Mouse (Mus musculus) MEL (cell line): ENCODE measurements around the gene Polr2c. TPM values are rescaled to one million over a fixed set of nuclear protein-coding genes. Genes with fewer than 3 reads are reported as not detected.

ENCODE experiments used
- DNase-seq: peaks from one replicate; pipeline ENCODE4 v3.0.0; 2011; ENCODE audit warnings: low read depth, low spot score
- H3K27ac ChIP-seq: 2 replicates; pipeline ENCODE4 v1.5.1; 2012; ENCODE audit warnings: low read depth, mild to moderate bottlenecking, control low read depth, low read length, moderate library complexity; ENCODE audit not compliant: control insufficient read depth
- H3K27me3 ChIP-seq, 2 experiments: fragments of 150-350 bp in 1 of 2; sonication (generic) in 1 of 2; 2 replicates each; pipeline ENCODE4 v1.6.1; 2012; ENCODE audit warnings: low read length in 2 of 2, mild to moderate bottlenecking in 2 of 2, improper control_type of control experiment in 1 of 2, moderate library complexity in 1 of 2; ENCODE audit not compliant: insufficient read depth in 2 of 2, control insufficient read depth in 1 of 2
- H3K36me3 ChIP-seq, 2 experiments: 2 replicates each; pipeline ENCODE4 v1.6.1; 2012 to 2014; ENCODE audit warnings: low read length in 2 of 2, improper control_type of control experiment in 1 of 2, inconsistent platforms in 1 of 2, mild to moderate bottlenecking in 1 of 2; ENCODE audit not compliant: insufficient read depth in 2 of 2, control insufficient read depth in 1 of 2
- H3K4me1 ChIP-seq, 2 experiments: fragments of 150-350 bp in 1 of 2; sonication (generic) in 1 of 2; 2 replicates each; pipeline ENCODE4 v1.6.1; 2012; ENCODE audit warnings: low read length in 2 of 2, improper control_type of control experiment in 1 of 2, mild to moderate bottlenecking in 1 of 2; ENCODE audit not compliant: insufficient read depth in 2 of 2, control insufficient read depth in 1 of 2
- H3K4me3 ChIP-seq, 2 experiments: fragments of 150-350 bp in 1 of 2; sonication (generic) in 1 of 2; 2 replicates each; pipeline ENCODE4 v1.5.1; 2012; ENCODE audit warnings: low read depth in 2 of 2, low read length in 2 of 2, mild to moderate bottlenecking in 2 of 2, moderate library complexity in 2 of 2, control low read depth in 1 of 2, improper control_type of control experiment in 1 of 2; ENCODE audit not compliant: control insufficient read depth in 1 of 2, insufficient read depth in 1 of 2
- H3K79me2 ChIP-seq: 2 replicates; pipeline ENCODE4 v1.6.1; 2012; ENCODE audit warnings: mild to moderate bottlenecking, low read length, moderate library complexity; ENCODE audit not compliant: control insufficient read depth, poor library complexity, insufficient read depth
- H3K9ac ChIP-seq: 2 replicates; pipeline ENCODE4 v1.6.1; 2012; ENCODE audit warnings: low read depth, mild to moderate bottlenecking, control low read depth, low read length, moderate library complexity; ENCODE audit not compliant: control insufficient read depth, poor library complexity, severe bottlenecking
- H3K9me3 ChIP-seq: fragments of 150-350 bp; sonication (generic); replicated peaks from 2 replicates; pipeline ENCODE4 v1.6.1; 2012; ENCODE audit warnings: mild to moderate bottlenecking, low read length, improper control_type of control experiment, moderate library complexity; ENCODE audit not compliant: insufficient read depth
- CHD1 ChIP-seq: IDR thresholded peaks from 2 replicates; pipeline ENCODE4 v1.6.1; 2012; ENCODE audit warnings: low read depth, mild to moderate bottlenecking, inconsistent platforms, low read length, improper control_type of control experiment
- ELF1 ChIP-seq: IDR thresholded peaks from 2 replicates; pipeline ENCODE4 v1.6.1; 2014; ENCODE audit warnings: low read depth, mild to moderate bottlenecking, inconsistent platforms, low read length, improper control_type of control experiment, moderate library complexity
- MAZ ChIP-seq: IDR thresholded peaks from 2 replicates; pipeline ENCODE4 v1.6.1; 2012; ENCODE audit warnings: low read depth, mild to moderate bottlenecking, inconsistent platforms, low read length, improper control_type of control experiment
- MEF2A ChIP-seq: IDR thresholded peaks from 2 replicates; pipeline ENCODE4 v1.6.1; 2014; ENCODE audit warnings: low read depth, mild to moderate bottlenecking, inconsistent platforms, low read length, improper control_type of control experiment; ENCODE audit not compliant: poor library complexity, insufficient replicate concordance, severe bottlenecking; ENCODE audit errors: extremely low read depth
- MXI1 ChIP-seq: IDR thresholded peaks from 2 replicates; pipeline ENCODE4 v1.6.1; 2011; ENCODE audit warnings: mild to moderate bottlenecking, low read depth, low read length, improper control_type of control experiment
- NELFE ChIP-seq: IDR thresholded peaks from 2 replicates; pipeline ENCODE4 v1.6.1; 2011; ENCODE audit warnings: low read depth, low read length, improper control_type of control experiment
- NRF1 ChIP-seq: IDR thresholded peaks from 2 replicates; pipeline ENCODE4 v1.6.1; 2014; ENCODE audit warnings: low read depth, mild to moderate bottlenecking, inconsistent platforms, low read length, improper control_type of control experiment, moderate library complexity; ENCODE audit not compliant: poor library complexity, insufficient read depth, severe bottlenecking
- POLR2AphosphoS2 ChIP-seq: IDR thresholded peaks from 2 replicates; pipeline ENCODE4 v1.6.1; 2011; ENCODE audit warnings: low read length, improper control_type of control experiment
- RAD21 ChIP-seq: IDR thresholded peaks from 2 replicates; pipeline ENCODE4 v1.6.1; 2011; ENCODE audit warnings: mild to moderate bottlenecking, low read depth, low read length, improper control_type of control experiment
- RCOR1 ChIP-seq: IDR thresholded peaks from 2 replicates; pipeline ENCODE4 v1.6.1; 2012; ENCODE audit warnings: low read depth, mild to moderate bottlenecking, inconsistent platforms, low read length, improper control_type of control experiment
- UBTF ChIP-seq: IDR thresholded peaks from 2 replicates; pipeline ENCODE4 v1.6.1; 2012; ENCODE audit warnings: low read depth, mild to moderate bottlenecking, inconsistent platforms, low read length, improper control_type of control experiment, moderate library complexity, borderline replicate concordance; ENCODE audit not compliant: insufficient read depth
- USF1 ChIP-seq: IDR thresholded peaks from 2 replicates; pipeline ENCODE4 v1.6.1; 2014; ENCODE audit warnings: low read depth, mild to moderate bottlenecking, inconsistent platforms, low read length, improper control_type of control experiment, moderate library complexity
- USF2 ChIP-seq, 2 experiments: IDR thresholded peaks; 2 replicates each; pipeline ENCODE4 v1.6.1; 2011 to 2012; ENCODE audit warnings: improper control_type of control experiment in 2 of 2, low read length in 2 of 2, borderline replicate concordance in 1 of 2, inconsistent platforms in 1 of 2, low read depth in 1 of 2, mild to moderate bottlenecking in 1 of 2; ENCODE audit not compliant: insufficient read depth in 1 of 2
- ZMIZ1 ChIP-seq: IDR thresholded peaks from 2 replicates; pipeline ENCODE4 v1.6.1; 2012; ENCODE audit warnings: low read depth, mild to moderate bottlenecking, inconsistent platforms, low read length, improper control_type of control experiment, moderate library complexity
- polyA plus RNA-seq, 2 experiments: library from polyadenylated mRNA; stranded (reverse) in 1 of 2; unstranded in 1 of 2; fragments of >175 nt in 1 of 2; fragments of >200 nt in 1 of 2; gene quantifications; 2 replicates each; pipeline versions ENCODE4 v1.2.1 to v1.2.4; 2012; ENCODE audit warnings: low replicate concordance in 2 of 2, low read depth in 1 of 2; ENCODE audit not compliant: insufficient read length in 2 of 2, insufficient read depth in 1 of 2, missing spikeins in 1 of 2
- total RNA-seq: library from RNA; depleted of rRNA; stranded (reverse); fragments of 300-350 nt; gene quantifications from 2 replicates; pipeline ENCODE4 v1.2.3, GENCODE M21; 2012

The Polr2c gene
- total and polyA plus RNA-seq, 3 experiments, result 92.5 to 181 (median 151) TPM

- no peaks in the 10 kb centered on the region for H3K36me3 ChIP-seq
- no peak for DNase-seq
- peak overlapping the region; percentile 41 for H3K9ac ChIP-seq
- TF ChIP-seq UBTF (no peak), USF1 (no peak), MEF2A (no peak), ZMIZ1 (no peak), ELF1 (no peak), NELFE (no peak)
- H3K27ac ChIP-seq, result no peak overlapping the region
- H3K27me3 ChIP-seq, result no peaks in the 10 kb centered on the region
- no peaks in the 10 kb centered on the region for H3K9me3 ChIP-seq
- peaks cover 0 to 8% of the 10 kb centered on the region in 2 experiments; a peak in 2 of 4 replicates for H3K4me1 ChIP-seq
- H3K79me2 ChIP-seq, result no peaks in the 10 kb centered on the region
- H3K4me3 ChIP-seq, result peak overlapping the region; percentile 38 to 46; a peak in 3 of 4 replicates
These were observed 13.3 kb downstream of the Polr2c start for GRCm38 (mm10) chr8:94870474-94871107.

GRCm38 (mm10) chr8:94871108-94871894 lies 14.1 kb downstream of the Polr2c start:
- Histone ChIP-seq H3K79me2 (no peaks in the 10 kb centered on the region), H3K9me3 (no peaks in the 10 kb centered on the region), H3K27me3 (no peaks in the 10 kb centered on the region), H3K4me1 (peaks cover under 1 to 7% of the 10 kb centered on the region in 2 experiments; a peak in 3 of 4 replicates), H3K27ac (no peak overlapping the region), H3K4me3 (peak overlapping the region; percentile 38 to 46; a peak in 3 of 4 replicates), H3K9ac (peak overlapping the region; percentile 41), H3K36me3 (peaks cover 0 to under 1% of the 10 kb centered on the region in 2 experiments; a peak in 2 of 4 replicates)
- TF ChIP-seq MAZ (peak; percentile 75; the same call in 1 of the 2 replicates), CHD1 (0 out of 2 replicates have a peak, but pooled peaks have one; percentile 61), NRF1 (no peak)
- DNase-seq, result peak; percentile 67

- Histone ChIP-seq H3K9ac (no peak overlapping the region), H3K27me3 (no peaks in the 10 kb centered on the region), H3K27ac (no peak overlapping the region), H3K79me2 (no peaks in the 10 kb centered on the region), H3K36me3 (peaks cover 0 to 6% of the 10 kb centered on the region in 2 experiments; a peak in 2 of 4 replicates), H3K4me1 (peaks cover 2 to 12% of the 10 kb centered on the region in 2 experiments), H3K9me3 (no peaks in the 10 kb centered on the region), H3K4me3 (no peak overlapping the region)
- no peak for DNase-seq
- TF ChIP-seq POLR2AphosphoS2 (no peak), RAD21 (no peak), RCOR1 (no peak), MXI1 (no peak), USF2 (IDR thresholded peaks at IDR 0.05; ENCODE audit: borderline replicate concordance in 1 of 2, insufficient read depth in 1 of 2, low read depth in 1 of 2, low read length in 2 of 2) (no peak)
These were observed 14.9 kb downstream of the Polr2c start for GRCm38 (mm10) chr8:94872156-94872555.
